Mouse (Mus musculus): ENCODE data around the gene Nfkbib. TPM values are rescaled to one million over a fixed set of nuclear protein-coding genes. Genes with fewer than 3 reads are reported as not detected.

Nfkbib gene
- polyA plus RNA-seq (2017; shearing (Covaris generic)): 304 TPM

GRCm38 (mm10) chr7:28767462-28767965 lies at the start of gene Nfkbib:
Gene Nfkbib (minus strand): TSS chr7:28767512.

GRCm38 (mm10) chr7:28808221-28808941 lies 41.1 kb upstream of the Nfkbib start, which contains the start of gene Hnrnpl:
Gene Hnrnpl (plus strand): TSS chr7:28808541.

GRCm38 (mm10) chr7:28788307-28789195 lies 21.2 kb upstream of the Nfkbib start, which contains the start of gene Rinl:
Gene Rinl (plus strand): TSS chr7:28788969.

GRCm38 (mm10) chr7:28766173-28766879 lies 986 bp downstream of the Nfkbib start, which contains the start of gene Sirt2:
Gene Sirt2 (plus strand): TSS chr7:28766735.

GRCm38 (mm10) chr7:28756079-28756478 lies 11.2 kb downstream of the Nfkbib start, which contains the start of gene Ccer2:
Gene Ccer2 (plus strand): TSS chr7:28756174.

GRCm38 (mm10) chr7:28741709-28742438 lies 25.4 kb downstream of the Nfkbib start, which contains the start of the genes Mrps12 and Sars2:
Gene Mrps12 (minus strand): TSS chr7:28741820.
Gene Sars2 (plus strand): TSS chr7:28741992.

GRCm38 (mm10) chr7:28716590-28717281 lies 50.6 kb downstream of the Nfkbib start, which contains the start of gene Fbxo17:
Gene Fbxo17 (plus strand): TSS chr7:28716804.

Other genes with a start within 250 kb of the Nfkbib start
- gene Ifnl3, start 244.7 kb downstream of the Nfkbib start, polyA plus RNA-seq (2017; shearing (Covaris generic)): not detected
- not detected for gene Sycn, start 226.6 kb downstream of the Nfkbib start, polyA plus RNA-seq (2017; shearing (Covaris generic))
- 4.0 TPM for gene Nccrp1, start 220.3 kb downstream of the Nfkbib start, polyA plus RNA-seq (2017; shearing (Covaris generic))
- 72.4 TPM for gene Samd4b, start 169.4 kb downstream of the Nfkbib start, polyA plus RNA-seq (2017; shearing (Covaris generic))
- gene Pak4, start 169.3 kb downstream of the Nfkbib start, polyA plus RNA-seq (2017; shearing (Covaris generic)): 9.0 TPM
- gene Acp7, start 136.2 kb downstream of the Nfkbib start, polyA plus RNA-seq (2017; shearing (Covaris generic)): not detected
- gene Fbxo27, start 74.7 kb downstream of the Nfkbib start, polyA plus RNA-seq (2017; shearing (Covaris generic)): 1.7 TPM
- gene Fbxo17, start 50.7 kb downstream of the Nfkbib start, polyA plus RNA-seq (2017; shearing (Covaris generic)): 8.7 TPM
- 47.4 TPM for gene Mrps12, start 25.7 kb downstream of the Nfkbib start, polyA plus RNA-seq (2017; shearing (Covaris generic))
- 19.0 TPM for gene Sars2, start 25.5 kb downstream of the Nfkbib start, polyA plus RNA-seq (2017; shearing (Covaris generic))
- gene Ccer2, start 11.3 kb downstream of the Nfkbib start, polyA plus RNA-seq (2017; shearing (Covaris generic)): not detected
- gene Sirt2, start 777 bp downstream of the Nfkbib start, polyA plus RNA-seq (2017; shearing (Covaris generic)): 78.1 TPM
- gene Rinl, start 21.5 kb upstream of the Nfkbib start, polyA plus RNA-seq (2017; shearing (Covaris generic)): 310 TPM
- gene Hnrnpl, start 41.0 kb upstream of the Nfkbib start, polyA plus RNA-seq (2017; shearing (Covaris generic)): 269 TPM
- 157 TPM for gene Ech1, start 57.7 kb upstream of the Nfkbib start, polyA plus RNA-seq (2017; shearing (Covaris generic))
- 22.2 TPM for gene Lgals4, start 66.3 kb upstream of the Nfkbib start, polyA plus RNA-seq (2017; shearing (Covaris generic))
- 2.3 TPM for gene Lgals7, start 96.3 kb upstream of the Nfkbib start, polyA plus RNA-seq (2017; shearing (Covaris generic))
- 0.17 TPM for gene Capn12, start 113.9 kb upstream of the Nfkbib start, polyA plus RNA-seq (2017; shearing (Covaris generic))
- gene Actn4, start 194.8 kb upstream of the Nfkbib start, polyA plus RNA-seq (2017; shearing (Covaris generic)): 261 TPM
- gene Eif3k, start 214.4 kb upstream of the Nfkbib start, polyA plus RNA-seq (2017; shearing (Covaris generic)): 289 TPM
- gene Map4k1, start 214.5 kb upstream of the Nfkbib start, polyA plus RNA-seq (2017; shearing (Covaris generic)): 128 TPM

Measured in effector memory CD4-positive, alpha-beta T cell, adult 7 months (primary cell).